Mouse (Mus musculus) left cerebral cortex, adult 2 months (tissue): ENCODE data around the gene Gh. TPM values are rescaled to one million over a fixed set of nuclear protein-coding genes. Genes with fewer than 3 reads are reported as not detected.

Source experiments
- DNase-seq, 2 experiments: peaks; one replicate each; pipeline ENCODE4 v3.0.0; 2021 to 2022; ENCODE audit warnings: low spot score in 2 of 2, mixed read lengths in 1 of 2; ENCODE audit errors: extremely low spot score in 1 of 2
- H3K27ac ChIP-seq: fragments of 200-600 bp; 2 replicates; pipeline ENCODE4 v1.8.1; 2022
- H3K4me3 ChIP-seq: fragments of 200-600 bp; 2 replicates; pipeline ENCODE4 v1.8.1; 2022
- CTCF ChIP-seq: fragments of 200-600 bp; IDR thresholded peaks from 2 replicates; pipeline ENCODE4 v1.8.1; 2022; ENCODE audit warnings: antibody characterized with exemption, mild to moderate bottlenecking, moderate library complexity
- intact Hi-C: fragments of 180-260 bp; cut with DNase I; formaldehyde crosslinking; loops from one replicate; pipeline ENCODE4 v1.15.1; 2025
- total RNA-seq, 2 experiments: library from RNA; stranded (reverse); gene quantifications; 2 replicates each; pipeline ENCODE4 v1.2.3; 2021

Gene Gh
- total RNA-seq, 2 experiments from 2014 or later, result not detected

GRCm38 (mm10) chr11:106328521-106328920, 26.9 kb upstream of the Gh start:
- intact Hi-C loops, result loop anchor here (2.0 to 10.0 kb wide), 3 partner anchors 62 to 296 kb away; partner anchors contain the start of genes Ftsj3 and Psmc5
- DNase-seq, result no peak
- no peak overlapping the region for H3K27ac ChIP-seq
- no peak overlapping the region for H3K4me3 ChIP-seq
- TF ChIP-seq CTCF, result no peak

- no peak for TF ChIP-seq CTCF
- intact Hi-C loops, result loop anchor here (5.0 to 10.0 kb wide), 2 partner anchors 69 to 298 kb away; partner anchors contain the start of genes Ftsj3 and Psmc5
- H3K27ac ChIP-seq, result no peak overlapping the region
- no peak overlapping the region for H3K4me3 ChIP-seq
- DNase-seq, result no peak
Observed at GRCm38 (mm10) chr11:106326475-106326874, 24.8 kb upstream of the Gh start.

GRCm38 (mm10) chr11:106325566-106326206, 24.0 kb upstream of the Gh start:
- intact Hi-C loops, result loop anchor here (5.0 to 10.0 kb wide), 2 partner anchors 68 to 299 kb away; partner anchors contain the start of genes Ftsj3 and Psmc5

GRCm38 (mm10) chr11:106324858-106325257, 23.2 kb upstream of the Gh start:
- no peak for TF ChIP-seq CTCF
- intact Hi-C loops, result loop anchor here (5.0 to 10.0 kb wide), 2 partner anchors 68 to 300 kb away; partner anchors contain the start of genes Ftsj3 and Psmc5
- H3K27ac ChIP-seq, result no peak overlapping the region

More at GRCm38 (mm10) chr11:106325566-106326206, 24.0 kb upstream of the Gh start:
- H3K4me3 ChIP-seq, result no peak overlapping the region
- peak; percentile 86 for TF ChIP-seq CTCF
- DNase-seq, result peak; percentile 56 to 64
- H3K27ac ChIP-seq, result no peak overlapping the region

GRCm38 (mm10) chr11:106318406-106319366, 17.0 kb upstream of the Gh start:
- no peak for TF ChIP-seq CTCF
- Histone ChIP-seq H3K4me3 (no peak overlapping the region), H3K27ac (no peak overlapping the region)
- intact Hi-C loops, result no loop called here
- DNase-seq, result peak in 1 of 2 experiments; percentile 23

More at GRCm38 (mm10) chr11:106324858-106325257, 23.2 kb upstream of the Gh start:
- no peak for DNase-seq
- H3K4me3 ChIP-seq, result no peak overlapping the region

GRCm38 (mm10) chr11:106317801-106318200, 16.1 kb upstream of the Gh start:
- no peak for TF ChIP-seq CTCF
- no peak overlapping the region for H3K4me3 ChIP-seq
- H3K27ac ChIP-seq, result no peak overlapping the region
- intact Hi-C loops, result no loop called here
- DNase-seq, result no peak

- no peak for DNase-seq
- no peak overlapping the region for H3K4me3 ChIP-seq
- intact Hi-C loops, result no loop called here
- TF ChIP-seq CTCF, result no peak
- no peak overlapping the region for H3K27ac ChIP-seq
Observed at GRCm38 (mm10) chr11:106316416-106316815, 14.8 kb upstream of the Gh start.

GRCm38 (mm10) chr11:106314333-106314812, 12.7 kb upstream of the Gh start, which contains the start of gene Cd79b:
Cd79b (minus strand) TSS chr11:106314762.
- intact Hi-C loops, result no loop called here
- H3K4me3 ChIP-seq, result no peak within 1 kb of the TSS
- TF ChIP-seq CTCF, result no peak
- no peak within 1 kb of the TSS for H3K27ac ChIP-seq
- DNase-seq, result no peak

GRCm38 (mm10) chr11:106313533-106313932, 11.9 kb upstream of the Gh start:
- intact Hi-C loops, result no loop called here
- H3K27ac ChIP-seq, result no peak overlapping the region
- TF ChIP-seq CTCF, result no peak

GRCm38 (mm10) chr11:106310123-106310522, 8.5 kb upstream of the Gh start:
- H3K27ac ChIP-seq, result no peak overlapping the region
- TF ChIP-seq CTCF, result no peak
- no peak for DNase-seq
- no peak overlapping the region for H3K4me3 ChIP-seq
- intact Hi-C loops, result no loop called here

More at GRCm38 (mm10) chr11:106313533-106313932, 11.9 kb upstream of the Gh start:
- H3K4me3 ChIP-seq, result no peak overlapping the region
- no peak for DNase-seq

GRCm38 (mm10) chr11:106308162-106308561, 6.5 kb upstream of the Gh start:
- intact Hi-C loops, result no loop called here
- TF ChIP-seq CTCF, result no peak
- Histone ChIP-seq H3K27ac (no peak overlapping the region), H3K4me3 (no peak overlapping the region)
- DNase-seq, result no peak
